Comparison of ENCODE assay signal across 8 mouse cellular contexts in the genomic region with DNA sequence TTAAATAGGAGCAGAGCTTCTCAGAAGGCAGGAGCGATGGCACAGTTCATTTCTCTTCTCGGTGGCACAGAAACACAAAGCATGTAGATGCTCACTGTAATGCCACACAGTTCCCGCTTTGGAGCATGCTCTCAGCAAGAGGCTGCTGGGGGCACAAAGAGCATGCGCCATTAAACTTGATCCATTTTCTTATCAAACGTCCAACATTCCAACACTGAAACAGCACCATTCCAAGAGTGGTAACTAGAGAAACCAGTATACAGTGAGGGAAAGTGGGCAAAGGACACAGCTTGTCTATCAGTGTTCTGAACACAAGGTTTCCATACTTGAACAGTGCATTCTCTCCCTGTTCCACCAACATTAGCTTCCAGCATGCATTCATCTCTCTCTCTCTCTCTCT.
DNase-seq lines count a peak whose midpoint lies in the region; ATAC-seq and TF ChIP-seq lines count a peak whose summit lies in the region.

No protein-coding gene starts in this region.

- no peak for TF ChIP-seq CTCF in intestine, postnatal 0 days (IDR thresholded peaks at IDR 0.05; ENCODE audit: low read depth)
- no peak for TF ChIP-seq CTCF in kidney, adult 2 months (conservative IDR thresholded peaks at IDR 0.05; ENCODE audit: insufficient read depth, insufficient read length, low read depth, low read length)

- no peak for DNase-seq in forebrain, embryonic 10.5 days (ENCODE audit: extremely low spot score, low spot score)
- DNase-seq in neural tube, embryonic 10.5 days (ENCODE audit: extremely low spot score, low spot score): no peak
- DNase-seq in urinary bladder, adult 18-20 months (ENCODE audit: low spot score in 2 of 2): no peak
- no peak for DNase-seq in kidney, adult 2 months
- DNase-seq in left cerebral cortex, postnatal 10 days (ENCODE audit: extremely low spot score in 1 of 2, low spot score in 2 of 2): no peak

- H3K4me2 ChIP-seq in forebrain, embryonic 13.5 days: peak overlapping the region; percentile 70
- peak overlapping the region; percentile 92 for H3K4me2 ChIP-seq in neural tube, embryonic 12.5 days (replicated peaks)
- H3K4me2 ChIP-seq in intestine, postnatal 0 days (replicated peaks; ENCODE audit: low read depth): peak overlapping the region; percentile 24; the same call in 1 of the 2 replicates

- TF ChIP-seq POLR2A in kidney, adult 2 months (IDR thresholded peaks at IDR 0.05; ENCODE audit: low read depth, low read length): no peak

- peak overlapping the region; percentile 81 for H3K9ac ChIP-seq in forebrain, embryonic 13.5 days
- no peak overlapping the region for H3K9ac ChIP-seq in neural tube, embryonic 12.5 days
- H3K9ac ChIP-seq in intestine, postnatal 0 days (ENCODE audit: low read depth, low read length): no peak overlapping the region

- ATAC-seq in forebrain, embryonic 13.5 days: peak; percentile 20; the same call in 1 of the 2 replicates
- no peak for ATAC-seq in neural tube, embryonic 12.5 days (ENCODE audit: low FRiP score, low read depth)
- peak; percentile 64 for ATAC-seq in intestine, postnatal 0 days

- H3K27me3 ChIP-seq in forebrain, embryonic 13.5 days: no peaks in the 10 kb centered on the region
- peaks cover 22% of the 10 kb centered on the region for H3K27me3 ChIP-seq in forebrain, embryonic 10.5 days (ENCODE audit: poor library complexity, severe bottlenecking)
- no peaks in the 10 kb centered on the region for H3K27me3 ChIP-seq in neural tube, embryonic 12.5 days (replicated peaks)
- no peaks in the 10 kb centered on the region for H3K27me3 ChIP-seq in intestine, postnatal 0 days (replicated peaks; ENCODE audit: control insufficient read depth, insufficient read depth, low read length)
- H3K27me3 ChIP-seq in kidney, adult 2 months (replicated peaks; ENCODE audit: control insufficient read depth, insufficient read depth, low read length): no peaks in the 10 kb centered on the region

- peak overlapping the region; percentile 88 for H3K27ac ChIP-seq in forebrain, embryonic 13.5 days
- H3K27ac ChIP-seq in forebrain, embryonic 10.5 days: no peak overlapping the region
- H3K27ac ChIP-seq in neural tube, embryonic 12.5 days: no peak overlapping the region
- H3K27ac ChIP-seq in intestine, postnatal 0 days (ENCODE audit: low read depth, low read length): no peak overlapping the region
- H3K27ac ChIP-seq in kidney, adult 2 months (ENCODE audit: insufficient read depth, low read depth, low read length): no peak overlapping the region

- peak overlapping the region; percentile 96 for H3K4me3 ChIP-seq in forebrain, embryonic 13.5 days
- no peak overlapping the region for H3K4me3 ChIP-seq in forebrain, embryonic 10.5 days
- H3K4me3 ChIP-seq in neural tube, embryonic 12.5 days: no peak overlapping the region
- no peak overlapping the region for H3K4me3 ChIP-seq in intestine, postnatal 0 days (ENCODE audit: low read depth, low read length)
- no peak overlapping the region for H3K4me3 ChIP-seq in kidney, adult 2 months (ENCODE audit: insufficient read depth, low read depth, low read length)

- WGBS in forebrain, embryonic 13.5 days: 33% methylated on average over 5 of the region's 5 CpGs
- WGBS in forebrain, embryonic 10.5 days: 84% methylated on average over 5 of the region's 5 CpGs
- WGBS in neural tube, embryonic 12.5 days: 52% methylated on average over 5 of the region's 5 CpGs
- WGBS in intestine, postnatal 0 days: 53% methylated on average over 5 of the region's 5 CpGs
- WGBS in kidney, adult 2 months: 59% methylated on average over 5 of the region's 5 CpGs

- peaks cover 17% of the 10 kb centered on the region for H3K36me3 ChIP-seq in forebrain, embryonic 13.5 days (ENCODE audit: poor library complexity, severe bottlenecking)
- peaks cover 36% of the 10 kb centered on the region for H3K36me3 ChIP-seq in forebrain, embryonic 10.5 days (replicated peaks)
- H3K36me3 ChIP-seq in neural tube, embryonic 12.5 days: peaks cover 10% of the 10 kb centered on the region; the same call in 1 of the 2 replicates
- peaks cover 9% of the 10 kb centered on the region for H3K36me3 ChIP-seq in intestine, postnatal 0 days (ENCODE audit: control insufficient read depth, insufficient read depth)
- no peaks in the 10 kb centered on the region for H3K36me3 ChIP-seq in kidney, adult 2 months (ENCODE audit: control insufficient read depth, insufficient read depth, low read length)

- intact Hi-C loops in left cerebral cortex, postnatal 10 days (cut with DNase I): loop anchor here (5.0 kb wide), 3 partner anchors 88 to 932 kb away; no protein-coding TSS in a partner anchor

- no peaks in the 10 kb centered on the region for H3K9me3 ChIP-seq in forebrain, embryonic 13.5 days (replicated peaks)
- H3K9me3 ChIP-seq in forebrain, embryonic 10.5 days: no peaks in the 10 kb centered on the region
- H3K9me3 ChIP-seq in neural tube, embryonic 12.5 days: no peaks in the 10 kb centered on the region
- H3K9me3 ChIP-seq in intestine, postnatal 0 days (ENCODE audit: control insufficient read depth): no peaks in the 10 kb centered on the region

- peaks cover 46% of the 10 kb centered on the region for H3K4me1 ChIP-seq in forebrain, embryonic 13.5 days
- peaks cover 55% of the 10 kb centered on the region for H3K4me1 ChIP-seq in forebrain, embryonic 10.5 days
- peaks cover 24% of the 10 kb centered on the region for H3K4me1 ChIP-seq in neural tube, embryonic 12.5 days
- H3K4me1 ChIP-seq in intestine, postnatal 0 days (replicated peaks; ENCODE audit: control insufficient read depth, insufficient read depth, low read length): 0 out of 2 replicates have a peak, but pooled peaks cover 6% of the 10 kb centered on the region
- H3K4me1 ChIP-seq in kidney, adult 2 months (ENCODE audit: control insufficient read depth, insufficient read depth, low read length): peaks cover 17% of the 10 kb centered on the region

Comparison
In these comparisons a context has a peak if more than half of its experiments do, and no peak if none do; other contexts are left out.
1. H3K4me2 ChIP-seq: peak in every context shown above with its lines; median percentile 92 in neural tube, embryonic 12.5 days; 70 in forebrain, embryonic 13.5 days; 24 in intestine, postnatal 0 days.